Mouse (Mus musculus): ENCODE data around the gene Gipc3. TPM values are rescaled to one million over a fixed set of nuclear protein-coding genes. Genes with fewer than 3 reads are reported as not detected.
A peak's percentile ranks its signal among the peaks of the same experiment; 100 is the strongest.

Gipc3 gene
- polyA plus RNA-seq, 1 experiment from 2014 or later, result not detected

DNA sequence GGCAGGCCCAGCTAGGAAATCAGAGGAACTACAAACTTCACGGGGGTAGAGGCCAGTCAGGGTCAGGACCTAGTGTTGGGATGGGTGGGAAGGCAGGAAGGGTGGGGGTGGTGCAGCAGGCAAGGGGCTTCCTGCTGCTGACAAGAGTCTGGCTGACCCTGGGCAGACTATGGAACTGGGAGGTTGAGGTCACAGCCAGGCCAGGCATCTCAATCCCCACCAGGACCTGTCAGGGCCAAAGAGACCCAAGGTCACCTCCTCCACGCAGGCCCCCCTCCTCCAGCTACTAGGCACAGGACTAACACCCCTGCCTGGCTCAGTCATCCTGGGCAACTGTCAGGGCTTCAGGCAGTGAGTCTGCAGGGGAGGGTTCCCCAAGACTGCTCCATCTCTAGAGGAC, 15.1 kb downstream of the Gipc3 start:
- Histone ChIP-seq H3K4me3 (ENCODE audit: inconsistent target) (no peak overlapping the region), H3K79me2 (ENCODE audit: inconsistent target) (peaks cover 10% of the 10 kb centered on the region; the same call in 1 of the 2 replicates), H3K36me3 (ENCODE audit: inconsistent target) (peaks cover 36% of the 10 kb centered on the region), H3K27ac (no peak overlapping the region)
- WGBS (ENCODE audit: missing documents), result 46% methylated on average over 2 of the region's 2 CpGs

DNA sequence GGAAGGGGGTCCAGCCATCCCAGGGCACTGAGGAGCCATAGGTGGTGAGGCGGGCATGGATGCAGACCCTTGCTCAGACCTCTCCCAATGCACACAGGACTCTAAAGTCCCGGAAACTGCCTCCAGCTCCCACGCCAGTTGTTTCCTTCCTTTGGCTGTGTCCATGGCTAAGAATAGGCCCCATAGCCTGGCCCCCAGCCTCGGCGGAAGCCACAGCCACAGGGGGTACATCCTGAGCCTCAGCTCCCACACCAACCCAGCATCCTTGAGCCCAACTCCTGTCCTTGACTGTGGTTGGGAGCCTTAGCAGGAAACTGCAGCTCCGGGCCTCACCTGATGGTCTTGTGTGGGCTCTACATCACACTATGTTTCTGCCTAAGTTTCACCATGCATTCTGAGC, 16.2 kb downstream of the Gipc3 start:
- no peak overlapping the region for H3K27ac ChIP-seq
- peaks cover 21% of the 10 kb centered on the region for H3K79me2 ChIP-seq (ENCODE audit: inconsistent target)
- no peak overlapping the region for H3K4me3 ChIP-seq (ENCODE audit: inconsistent target)
- 39% methylated on average over 3 of the region's 6 CpGs for WGBS (ENCODE audit: missing documents)
- H3K36me3 ChIP-seq (ENCODE audit: inconsistent target), result peaks cover 41% of the 10 kb centered on the region

DNA sequence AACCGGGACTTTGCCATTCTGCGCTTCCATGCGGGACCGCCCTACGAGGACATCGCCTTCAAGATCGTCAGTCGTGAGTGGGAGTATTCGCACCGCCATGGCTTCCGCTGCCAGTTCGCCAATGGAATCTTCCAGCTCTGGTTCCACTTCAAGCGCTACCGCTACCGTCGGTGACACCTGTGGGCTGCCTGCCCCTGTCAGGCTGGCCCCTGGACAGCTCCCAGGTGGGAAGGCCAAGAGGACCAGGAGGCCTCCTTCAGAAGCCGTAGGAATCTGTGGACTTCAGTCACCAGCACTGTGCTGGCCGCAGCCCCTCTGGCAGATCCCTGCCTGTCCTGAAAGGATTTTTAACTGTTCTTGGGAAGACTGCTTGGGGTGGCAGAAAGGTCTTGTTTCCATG, 17.3 kb downstream of the Gipc3 start:
- WGBS (ENCODE audit: missing documents), result 91% methylated on average over 17 of the region's 18 CpGs
- H3K27ac ChIP-seq, result no peak overlapping the region

DNA sequence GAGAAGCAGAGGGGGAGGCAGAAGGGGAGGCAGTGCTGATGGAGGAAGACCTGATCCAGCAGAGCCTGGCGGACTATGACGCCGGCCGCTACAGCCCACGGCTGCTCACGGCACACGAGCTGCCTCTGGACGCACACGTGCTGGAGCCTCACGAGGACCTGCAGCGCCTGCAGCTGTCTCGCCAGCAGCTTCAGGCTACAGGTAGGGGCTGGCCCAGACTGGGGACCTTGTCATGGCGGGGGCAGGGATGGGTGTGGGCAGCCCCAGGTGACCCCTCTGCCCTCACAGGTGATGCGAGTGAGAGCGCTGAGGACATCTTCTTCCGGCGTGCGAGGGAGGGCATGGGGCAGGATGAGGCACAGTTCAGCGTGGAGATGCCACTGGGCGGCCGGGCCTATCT, 17.9 kb downstream of the Gipc3 start:
- 96% methylated on average over 14 of the region's 21 CpGs for WGBS (ENCODE audit: missing documents)
- H3K36me3 ChIP-seq (ENCODE audit: inconsistent target), result peaks cover 41% of the 10 kb centered on the region
- H3K27ac ChIP-seq, result no peak overlapping the region
- no peak overlapping the region for H3K4me3 ChIP-seq (ENCODE audit: inconsistent target)
- H3K79me2 ChIP-seq (ENCODE audit: inconsistent target), result peaks cover 27% of the 10 kb centered on the region

More for the DNA sequence above, 17.3 kb downstream of the Gipc3 start:
- no peak overlapping the region for H3K4me3 ChIP-seq (ENCODE audit: inconsistent target)
- H3K36me3 ChIP-seq (ENCODE audit: inconsistent target), result peaks cover 41% of the 10 kb centered on the region
- H3K79me2 ChIP-seq (ENCODE audit: inconsistent target), result peaks cover 27% of the 10 kb centered on the region

DNA sequence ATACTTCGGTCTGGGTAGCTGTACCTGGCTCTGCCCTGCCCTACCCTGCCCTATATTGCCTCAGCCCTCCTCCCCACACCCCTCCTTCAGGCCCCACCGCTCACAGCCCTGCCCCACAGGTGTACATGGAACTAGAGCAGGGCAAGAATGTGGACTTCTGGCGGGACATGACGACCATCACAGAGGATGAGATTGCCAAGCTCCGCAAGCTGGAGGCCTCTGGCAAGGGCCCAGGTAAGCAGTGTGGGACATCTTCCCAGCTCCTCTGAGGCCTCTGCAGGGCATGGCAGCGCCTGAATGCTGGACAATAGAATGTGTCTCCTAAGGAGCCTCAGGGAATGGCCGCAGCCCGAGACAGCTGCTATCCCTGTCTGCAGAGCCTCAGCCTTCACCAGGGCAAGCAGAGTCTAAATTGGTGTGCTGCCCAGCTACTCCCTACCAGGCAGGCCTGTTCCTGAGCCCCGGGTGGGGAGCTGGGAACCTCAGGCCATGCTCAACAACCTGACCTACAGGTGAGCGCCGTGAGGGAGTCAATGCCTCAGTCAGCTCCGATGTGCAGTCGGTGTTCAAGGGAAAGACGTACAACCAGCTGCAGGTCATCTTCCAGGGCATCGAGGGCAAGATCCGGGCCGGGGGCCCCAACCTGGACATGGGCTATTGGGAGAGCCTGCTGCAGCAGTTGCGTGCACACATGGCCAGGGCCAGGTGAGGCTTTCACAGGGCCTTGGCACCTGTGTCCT, 19.1 kb downstream of the Gipc3 start:
- peaks cover 27% of the 10 kb centered on the region for H3K79me2 ChIP-seq (ENCODE audit: inconsistent target)
- H3K4me3 ChIP-seq (ENCODE audit: inconsistent target), result no peak overlapping the region
- no peak overlapping the region for H3K27ac ChIP-seq
- 92% methylated on average over 18 of the region's 18 CpGs for WGBS (ENCODE audit: missing documents)
- peaks cover 41% of the 10 kb centered on the region for H3K36me3 ChIP-seq (ENCODE audit: inconsistent target)

DNA sequence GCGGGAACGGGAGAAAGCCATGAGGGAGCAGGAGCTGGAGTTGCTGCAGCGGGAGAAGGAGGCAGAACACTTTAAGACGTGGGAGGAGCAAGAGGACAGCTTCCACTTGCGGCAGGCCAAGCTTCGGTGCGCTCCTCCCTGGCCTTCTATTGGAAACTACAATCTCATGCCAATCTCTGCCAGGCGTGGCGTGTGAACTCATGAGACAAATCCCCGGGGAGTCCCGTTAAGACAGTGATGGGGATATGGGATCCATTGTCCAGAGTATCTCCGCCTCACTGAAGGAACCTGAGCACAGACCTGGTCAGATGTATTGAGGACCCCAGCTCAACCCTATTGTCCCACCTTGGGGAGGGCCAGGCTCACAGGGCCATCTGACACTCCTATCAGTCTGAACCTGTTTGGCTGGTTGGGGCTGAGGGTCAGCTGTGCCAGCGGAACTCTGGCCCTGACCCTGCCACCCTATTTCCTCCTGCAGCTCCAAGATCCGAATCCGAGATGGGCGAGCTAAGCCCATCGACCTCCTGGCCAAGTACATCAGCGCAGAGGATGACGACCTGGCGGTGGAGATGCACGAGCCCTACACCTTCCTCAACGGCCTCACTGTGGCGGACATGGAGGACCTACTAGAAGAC, 19.8 kb downstream of the Gipc3 start:
- no peak overlapping the region for H3K4me3 ChIP-seq (ENCODE audit: inconsistent target)
- peaks cover 41% of the 10 kb centered on the region for H3K36me3 ChIP-seq (ENCODE audit: inconsistent target)
- no peak overlapping the region for H3K27ac ChIP-seq
- H3K79me2 ChIP-seq (ENCODE audit: inconsistent target), result peaks cover 27% of the 10 kb centered on the region
- 95% methylated on average over 21 of the region's 23 CpGs for whole genome bisulfite sequencing (ENCODE audit: missing documents)

GRCm38 (mm10) chr10:81322444-81322843, 20.6 kb downstream of the Gipc3 start:
- WGBS (ENCODE audit: missing documents), result 91% methylated on average over 26 of the region's 27 CpGs
- H3K36me3 ChIP-seq (ENCODE audit: inconsistent target), result peaks cover 45% of the 10 kb centered on the region
- H3K27ac ChIP-seq, result no peak overlapping the region
- H3K4me3 ChIP-seq (ENCODE audit: inconsistent target), result no peak overlapping the region
- H3K79me2 ChIP-seq (ENCODE audit: inconsistent target), result peaks cover 27% of the 10 kb centered on the region

GRCm38 (mm10) chr10:81321436-81321835, 21.6 kb downstream of the Gipc3 start:
- H3K27ac ChIP-seq, result peak overlapping the region; percentile 25

GRCm38 (mm10) chr10:81320550-81321347, 22.3 kb downstream of the Gipc3 start, which contains the start of gene Cactin:
Gene Cactin, plus strand, starts transcription at chr10:81321103.
- Histone ChIP-seq H3K36me3 (ENCODE audit: inconsistent target) (peaks cover 44% of the 10 kb centered on the region), H3K79me2 (ENCODE audit: inconsistent target) (peaks cover 27% of the 10 kb centered on the region), H3K27ac (peak within 1 kb of the TSS; percentile 93), H3K4me3 (ENCODE audit: inconsistent target) (peak within 1 kb of the TSS; percentile 75)
- under 1% methylated on average over 57 of the region's 68 CpGs for WGBS (ENCODE audit: missing documents)

More at GRCm38 (mm10) chr10:81321436-81321835, 21.6 kb downstream of the Gipc3 start:
- Histone ChIP-seq H3K4me3 (ENCODE audit: inconsistent target) (peak overlapping the region; percentile 75), H3K36me3 (ENCODE audit: inconsistent target) (peaks cover 44% of the 10 kb centered on the region), H3K79me2 (ENCODE audit: inconsistent target) (peaks cover 27% of the 10 kb centered on the region)
- 2% methylated on average over 20 of the region's 20 CpGs for WGBS (ENCODE audit: missing documents)

DNA sequence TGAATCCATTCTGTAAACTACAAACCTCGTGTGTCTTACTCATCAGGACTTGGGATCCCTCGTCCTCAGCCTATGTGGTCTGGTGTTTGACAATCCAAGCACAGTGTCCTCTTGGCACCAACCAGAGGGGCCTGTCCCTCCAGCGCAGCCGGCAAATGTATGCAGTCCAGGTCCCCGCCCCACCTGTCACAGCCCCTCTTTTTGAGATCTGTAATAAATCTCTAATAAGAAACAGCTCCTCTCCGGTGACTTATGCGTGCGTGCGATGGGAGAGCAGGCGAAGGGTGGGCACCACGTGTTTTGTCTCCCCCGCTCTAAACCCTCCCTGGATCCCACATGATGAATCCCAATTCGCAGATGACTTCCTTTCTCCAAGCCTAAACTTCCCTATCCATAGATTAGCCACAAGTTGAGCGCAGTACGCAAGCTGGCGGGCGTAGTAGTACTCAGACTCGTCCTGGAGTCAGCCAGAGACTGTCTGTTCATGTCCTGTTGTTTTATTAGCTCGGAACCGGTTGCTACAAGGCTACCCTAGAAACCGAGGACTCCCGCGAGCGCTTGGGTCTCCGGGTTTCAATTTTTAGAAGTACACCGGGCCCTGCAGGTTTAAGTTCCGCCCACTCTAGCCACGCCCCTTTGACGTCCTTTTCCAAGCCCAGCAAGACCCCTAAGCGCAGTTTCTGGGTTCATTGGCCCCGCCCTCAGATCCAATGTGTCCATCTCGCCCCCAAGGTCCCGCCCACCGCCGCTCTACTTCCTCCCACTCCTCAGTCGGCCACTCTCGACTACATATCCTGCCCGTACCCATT, 23.1 kb downstream of the Gipc3 start:
- Histone ChIP-seq H3K36me3 (ENCODE audit: inconsistent target) (peaks cover 47% of the 10 kb centered on the region), H3K79me2 (ENCODE audit: inconsistent target) (peaks cover 27% of the 10 kb centered on the region), H3K27ac (peak overlapping the region; percentile 93), H3K4me3 (ENCODE audit: inconsistent target) (peak overlapping the region; percentile 40)
- WGBS (ENCODE audit: missing documents), result 2% methylated on average over 32 of the region's 38 CpGs

- Histone ChIP-seq H3K27ac (peak overlapping the region; percentile 93), H3K36me3 (ENCODE audit: inconsistent target) (peaks cover 47% of the 10 kb centered on the region), H3K79me2 (ENCODE audit: inconsistent target) (peaks cover 27% of the 10 kb centered on the region), H3K4me3 (ENCODE audit: inconsistent target) (peak overlapping the region; percentile 40)
- 34% methylated on average over 8 of the region's 8 CpGs for WGBS (ENCODE audit: missing documents)
Measured at GRCm38 (mm10) chr10:81319330-81319699, 23.8 kb downstream of the Gipc3 start.

DNA sequence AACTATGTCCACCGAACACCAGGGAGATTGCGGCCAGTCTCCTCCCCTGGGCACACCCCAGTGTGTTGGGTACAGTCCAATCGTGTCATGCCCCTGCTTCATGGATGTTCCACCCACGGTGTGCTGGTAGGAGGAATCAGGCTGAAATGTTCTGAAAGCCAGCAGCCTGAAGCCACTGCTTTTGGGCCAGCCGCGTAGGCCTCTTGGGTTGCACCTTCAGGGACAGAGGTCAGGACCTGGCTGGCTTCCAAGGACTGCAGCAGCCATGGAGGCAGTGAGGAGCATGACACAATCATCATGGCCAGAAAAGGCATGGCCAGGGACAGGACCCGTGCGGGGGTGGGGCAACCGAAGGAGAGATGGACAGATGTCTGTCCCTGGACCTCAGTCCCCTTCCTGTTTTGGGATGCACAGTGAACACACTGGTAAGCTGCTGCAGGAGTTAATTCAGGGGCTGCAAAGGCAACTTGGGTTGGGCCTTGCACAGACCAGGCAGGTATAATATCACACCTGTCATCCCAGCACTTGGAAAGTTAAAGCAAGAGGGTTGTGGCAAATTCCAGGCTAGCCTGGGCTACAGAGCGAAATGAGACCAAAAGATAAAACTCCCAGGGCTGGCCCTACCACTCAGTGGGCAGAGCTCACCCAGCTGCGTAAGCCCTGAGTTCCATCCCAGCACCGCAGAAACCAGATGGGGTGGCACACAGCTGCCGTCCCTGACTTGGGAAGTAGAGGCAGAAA, 24.3 kb downstream of the Gipc3 start:
- H3K4me3 ChIP-seq (ENCODE audit: inconsistent target), result no peak overlapping the region
- H3K27ac ChIP-seq, result peak overlapping the region; percentile 93
- WGBS (ENCODE audit: missing documents), result 86% methylated on average over 13 of the region's 13 CpGs
- peaks cover 46% of the 10 kb centered on the region for H3K36me3 ChIP-seq (ENCODE audit: inconsistent target)
- peaks cover 25% of the 10 kb centered on the region for H3K79me2 ChIP-seq (ENCODE audit: inconsistent target)

- 67% methylated on average over 20 of the region's 20 CpGs for WGBS (ENCODE audit: missing documents)
- Histone ChIP-seq H3K36me3 (ENCODE audit: inconsistent target) (peaks cover 47% of the 10 kb centered on the region; the same call in 1 of the 2 replicates), H3K4me3 (ENCODE audit: inconsistent target) (no peak overlapping the region), H3K79me2 (ENCODE audit: inconsistent target) (peaks cover 10% of the 10 kb centered on the region), H3K27ac (no peak overlapping the region)
Measured at GRCm38 (mm10) chr10:81317273-81317672, 25.8 kb downstream of the Gipc3 start.
